Mouse (Mus musculus) embryonic facial prominence, embryonic 11.5 days (tissue): ENCODE results near the gene Gm3149. TPM values are rescaled to one million over a fixed set of nuclear protein-coding genes. Genes with fewer than 3 reads are reported as not detected.

Experiments used
- polyA plus RNA-seq: library from polyadenylated mRNA; unstranded; fragments of >200 nt; fragmentation: Nextera tagmentation; extraction: Ambion mirVana; gene quantifications from 2 replicates; pipeline ENCODE4 v1.2.1, GENCODE M21; 2014

Gene Gm3149
- polyA plus RNA-seq, 1 experiment from 2014 or later = not detected

Other genes starting within 250 kb of the Gm3149 start
- gene Gm3115, start 233.2 kb upstream of the Gm3149 start, polyA plus RNA-seq = not detected in 2 replicates
- 1.4 TPM in 1 of 2 replicates, not detected in the other for gene Gm8108, start 206.8 kb upstream of the Gm3149 start, polyA plus RNA-seq
- not detected in 2 replicates for gene Gm3127, start 152.3 kb upstream of the Gm3149 start, polyA plus RNA-seq
- 1.8 and 1.9 TPM in 2 replicates for gene Gm2974, start 134.7 kb upstream of the Gm3149 start, polyA plus RNA-seq
- gene Gm3138, start 67.7 kb upstream of the Gm3149 start, polyA plus RNA-seq = not detected in 2 replicates
- 0.74 and 1.3 TPM in 2 replicates for gene 2610042L04Rik, start 17.5 kb downstream of the Gm3149 start, polyA plus RNA-seq
- not detected in 2 replicates for gene Gm3159, start 80.2 kb downstream of the Gm3149 start, polyA plus RNA-seq
- 1.1 and 1.4 TPM in 2 replicates for gene Gm3164, start 98.2 kb downstream of the Gm3149 start, polyA plus RNA-seq
- not detected in 2 replicates for gene Gm3173, start 113.7 kb downstream of the Gm3149 start, polyA plus RNA-seq
- not detected in 2 replicates for gene Gm3182, start 164.5 kb downstream of the Gm3149 start, polyA plus RNA-seq
- not detected in 2 replicates for gene Gm3047, start 238.1 kb downstream of the Gm3149 start, polyA plus RNA-seq